Mouse (Mus musculus): ENCODE results near the gene Blm. TPM values are rescaled to one million over a fixed set of nuclear protein-coding genes. Genes with fewer than 3 reads are reported as not detected.
A peak's percentile ranks its signal among the peaks of the same experiment; 100 is the strongest.

The Blm gene
- polyA plus RNA-seq, 1 experiment from 2014 or later, result 12.8 TPM

DNA sequence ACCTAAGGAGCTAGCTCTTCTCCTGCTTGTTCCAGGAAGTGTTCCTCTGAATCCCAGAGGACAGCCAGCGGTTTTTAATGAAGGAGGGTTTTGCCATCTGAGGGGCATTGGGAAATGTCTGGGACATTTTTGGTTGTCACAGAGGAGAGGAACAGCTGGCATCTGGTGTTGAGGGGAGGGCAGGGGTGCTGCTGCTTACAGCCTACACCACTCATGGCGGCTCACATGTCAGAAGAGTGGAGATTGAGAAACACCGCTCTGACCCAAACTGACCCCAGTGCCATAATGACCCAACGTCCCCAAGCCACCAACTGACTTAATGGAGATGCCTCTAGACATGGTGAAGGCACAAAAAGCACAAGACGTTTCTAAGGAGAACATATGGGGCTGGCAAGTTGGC lies 27.0 kb upstream of the Blm start:
- H3K4me1 ChIP-seq (ENCODE audit: control insufficient read depth, insufficient read depth, low read length), result peaks cover 3% of the 10 kb centered on the region; the same call in 1 of the 2 replicates
- ATAC-seq, result no peak
- no peaks in the 10 kb centered on the region for H3K27me3 ChIP-seq (replicated peaks; ENCODE audit: control insufficient read depth, insufficient read depth, low read length)
- WGBS, result 73% methylated on average over 5 of the region's 5 CpGs
- H3K36me3 ChIP-seq (ENCODE audit: control insufficient read depth, insufficient read depth, low read length), result no peaks in the 10 kb centered on the region
- no peak overlapping the region for H3K9ac ChIP-seq (ENCODE audit: low read depth, low read length)
- no peak overlapping the region for H3K4me2 ChIP-seq (ENCODE audit: low read depth, low read length)
- no peak overlapping the region for H3K4me3 ChIP-seq (ENCODE audit: low read length)
- H3K9me3 ChIP-seq (ENCODE audit: control insufficient read depth, low read length), result no peaks in the 10 kb centered on the region
- no peak overlapping the region for H3K27ac ChIP-seq (ENCODE audit: low read length)

DNA sequence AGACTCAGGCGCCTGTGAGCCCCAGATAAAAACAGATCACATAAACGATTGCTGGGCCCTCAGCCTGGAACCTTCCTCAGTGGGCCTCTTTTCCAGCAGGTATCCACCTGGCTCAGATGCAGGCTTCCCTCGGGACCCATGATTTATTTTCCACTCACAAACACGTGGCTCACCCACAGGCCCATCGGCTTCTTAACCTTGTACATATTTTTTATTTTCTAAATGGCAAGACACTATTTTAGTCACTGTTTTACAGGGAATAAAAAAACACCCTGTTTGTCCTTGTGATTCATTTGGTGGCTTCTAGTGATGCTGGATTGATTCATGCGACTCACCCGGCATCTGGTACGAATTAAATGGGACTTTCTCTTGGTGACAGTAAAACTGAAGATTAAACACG lies 26.4 kb upstream of the Blm start:
- Histone ChIP-seq H3K36me3 (ENCODE audit: control insufficient read depth, insufficient read depth, low read length) (no peaks in the 10 kb centered on the region), H3K4me1 (ENCODE audit: control insufficient read depth, insufficient read depth, low read length) (peaks cover 3% of the 10 kb centered on the region; the same call in 1 of the 2 replicates), H3K27me3 (replicated peaks; ENCODE audit: control insufficient read depth, insufficient read depth, low read length) (no peaks in the 10 kb centered on the region), H3K4me3 (ENCODE audit: low read length) (no peak overlapping the region), H3K27ac (ENCODE audit: low read length) (no peak overlapping the region), H3K4me2 (ENCODE audit: low read depth, low read length) (no peak overlapping the region), H3K9me3 (ENCODE audit: control insufficient read depth, low read length) (no peaks in the 10 kb centered on the region), H3K9ac (ENCODE audit: low read depth, low read length) (no peak overlapping the region)
- no peak for ATAC-seq
- WGBS, result 75% methylated on average over 9 of the region's 9 CpGs

DNA sequence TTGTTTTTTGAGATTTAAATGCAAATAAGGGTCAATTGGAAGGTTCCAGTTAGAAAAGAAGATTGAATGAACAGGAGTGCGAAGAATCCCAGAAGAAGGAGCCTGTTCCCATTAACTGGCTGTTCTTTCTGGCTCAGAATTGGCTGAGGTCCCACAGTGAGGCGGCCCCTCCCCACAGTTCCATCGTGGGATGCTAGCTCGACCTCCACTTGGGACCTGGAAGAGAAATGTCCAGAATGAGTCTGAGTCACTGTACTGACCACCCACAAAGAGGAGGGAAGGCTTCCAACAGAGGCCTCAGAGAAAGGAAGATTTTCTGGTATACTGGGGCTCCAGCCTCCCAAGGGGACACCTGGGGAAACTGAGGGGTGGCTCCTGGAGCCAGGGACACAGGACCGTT lies 23.7 kb upstream of the Blm start:
- Histone ChIP-seq H3K36me3 (ENCODE audit: control insufficient read depth, insufficient read depth, low read length) (no peaks in the 10 kb centered on the region), H3K9me3 (ENCODE audit: control insufficient read depth, low read length) (no peaks in the 10 kb centered on the region), H3K4me3 (ENCODE audit: low read length) (no peak overlapping the region), H3K27ac (ENCODE audit: low read length) (no peak overlapping the region), H3K4me2 (ENCODE audit: low read depth, low read length) (no peak overlapping the region), H3K4me1 (ENCODE audit: control insufficient read depth, insufficient read depth, low read length) (peaks cover 8% of the 10 kb centered on the region; the same call in 1 of the 2 replicates), H3K27me3 (replicated peaks; ENCODE audit: control insufficient read depth, insufficient read depth, low read length) (no peaks in the 10 kb centered on the region), H3K9ac (ENCODE audit: low read depth, low read length) (no peak overlapping the region)
- ATAC-seq, result no peak
- 53% methylated on average over 5 of the region's 5 CpGs for WGBS

DNA sequence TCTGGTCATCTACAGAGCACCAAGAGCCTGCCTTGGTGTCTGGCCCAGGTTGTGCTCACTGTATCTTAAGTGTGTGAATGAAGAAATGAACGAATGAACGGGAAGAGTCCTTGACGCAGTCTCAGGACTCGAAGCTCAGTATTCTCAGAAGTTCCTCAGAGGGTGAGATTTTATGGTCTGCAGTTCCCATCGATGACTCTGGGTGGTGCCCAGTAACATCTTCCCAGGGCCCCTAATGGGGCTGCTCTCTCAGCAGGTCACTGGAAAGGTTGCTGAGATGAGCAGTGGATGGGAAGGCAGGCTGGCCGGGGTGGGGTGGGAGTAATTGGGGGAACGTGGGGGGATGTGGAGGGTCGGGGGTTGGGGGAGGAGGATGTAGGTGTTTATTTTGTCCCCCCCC lies 23.2 kb upstream of the Blm start:
- Histone ChIP-seq H3K36me3 (ENCODE audit: control insufficient read depth, insufficient read depth, low read length) (no peaks in the 10 kb centered on the region), H3K9ac (ENCODE audit: low read depth, low read length) (no peak overlapping the region), H3K27ac (ENCODE audit: low read length) (no peak overlapping the region), H3K4me1 (ENCODE audit: control insufficient read depth, insufficient read depth, low read length) (peaks cover 8% of the 10 kb centered on the region; the same call in 1 of the 2 replicates), H3K27me3 (replicated peaks; ENCODE audit: control insufficient read depth, insufficient read depth, low read length) (no peaks in the 10 kb centered on the region), H3K9me3 (ENCODE audit: control insufficient read depth, low read length) (no peaks in the 10 kb centered on the region), H3K4me3 (ENCODE audit: low read length) (no peak overlapping the region), H3K4me2 (ENCODE audit: low read depth, low read length) (no peak overlapping the region)
- no peak for ATAC-seq
- 52% methylated on average over 8 of the region's 8 CpGs for WGBS

DNA sequence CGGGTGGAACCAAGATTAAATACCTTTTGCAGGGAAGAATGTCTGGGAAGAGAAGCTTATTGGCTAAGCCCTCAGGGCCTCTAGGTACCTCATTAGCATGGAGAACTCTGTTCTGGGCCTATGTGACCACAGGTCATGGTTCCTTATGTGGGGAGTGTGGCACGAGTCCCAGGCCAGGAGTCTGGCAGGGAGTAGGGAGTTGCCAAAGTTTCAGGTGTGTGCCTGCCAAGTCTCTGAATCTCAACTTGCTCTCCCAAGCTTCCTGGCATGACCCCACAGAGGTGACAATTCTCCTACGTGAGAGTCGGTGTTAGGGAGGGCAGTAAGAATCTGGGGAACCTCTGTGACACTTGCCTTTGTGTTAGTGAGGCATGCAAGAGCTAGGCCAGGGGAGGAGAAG lies 22.2 kb upstream of the Blm start:
- no peak overlapping the region for H3K9ac ChIP-seq (ENCODE audit: low read depth, low read length)
- H3K4me3 ChIP-seq (ENCODE audit: low read length), result no peak overlapping the region
- no peaks in the 10 kb centered on the region for H3K9me3 ChIP-seq (ENCODE audit: control insufficient read depth, low read length)
- H3K36me3 ChIP-seq (ENCODE audit: control insufficient read depth, insufficient read depth, low read length), result no peaks in the 10 kb centered on the region
- no peak overlapping the region for H3K27ac ChIP-seq (ENCODE audit: low read length)
- 81% methylated on average over 4 of the region's 4 CpGs for WGBS
- peaks cover 8% of the 10 kb centered on the region; the same call in 1 of the 2 replicates for H3K4me1 ChIP-seq (ENCODE audit: control insufficient read depth, insufficient read depth, low read length)
- H3K4me2 ChIP-seq (ENCODE audit: low read depth, low read length), result no peak overlapping the region
- H3K27me3 ChIP-seq (replicated peaks; ENCODE audit: control insufficient read depth, insufficient read depth, low read length), result no peaks in the 10 kb centered on the region
- no peak for ATAC-seq

DNA sequence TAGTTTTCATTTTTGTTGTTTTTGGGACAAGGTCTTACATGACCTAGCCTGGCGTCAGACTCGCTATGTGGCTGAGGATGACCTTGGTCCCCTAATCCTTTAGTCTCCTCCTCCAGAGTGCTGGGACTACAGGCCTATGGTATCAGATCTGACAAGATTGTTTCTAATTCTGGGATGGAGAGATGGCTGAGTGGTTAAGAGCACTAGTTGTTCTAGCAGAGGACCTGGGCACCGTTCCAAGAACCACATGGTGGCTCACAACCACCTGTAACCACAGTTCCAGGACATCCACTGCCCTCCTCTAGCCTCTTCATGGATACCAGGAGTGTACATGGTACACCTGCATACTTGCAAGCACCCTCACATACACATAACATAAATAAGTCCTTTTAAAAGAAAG lies 21.2 kb upstream of the Blm start:
- 75% methylated on average over 3 of the region's 3 CpGs for WGBS
- no peak for ATAC-seq

DNA sequence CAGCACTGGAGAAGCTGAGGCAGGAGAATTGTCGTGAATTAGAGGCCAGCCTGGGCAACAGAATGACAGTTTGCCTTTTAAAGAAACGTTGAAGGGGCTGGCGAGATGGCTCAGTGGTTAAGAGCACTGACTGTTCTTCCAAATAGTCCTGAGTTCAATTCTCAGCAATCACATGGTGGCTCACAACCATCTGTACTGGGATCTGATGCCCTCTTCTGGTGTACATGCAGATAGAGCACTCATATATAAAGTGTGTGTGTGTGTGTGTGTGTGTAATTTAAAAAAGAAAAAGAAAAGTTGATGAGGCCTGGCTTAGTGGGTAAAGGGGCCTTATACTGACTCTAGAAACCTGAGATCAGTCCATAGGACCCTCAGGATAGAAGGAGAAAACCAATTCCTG lies 20.2 kb upstream of the Blm start:
- no peak for ATAC-seq
- H3K9ac ChIP-seq (ENCODE audit: low read depth, low read length), result no peak overlapping the region
- H3K27me3 ChIP-seq (replicated peaks; ENCODE audit: control insufficient read depth, insufficient read depth, low read length), result no peaks in the 10 kb centered on the region
- no peaks in the 10 kb centered on the region for H3K9me3 ChIP-seq (ENCODE audit: control insufficient read depth, low read length)
- H3K27ac ChIP-seq (ENCODE audit: low read length), result peak overlapping the region; percentile 86
- 77% methylated on average over 3 of the region's 3 CpGs for WGBS
- no peaks in the 10 kb centered on the region for H3K36me3 ChIP-seq (ENCODE audit: control insufficient read depth, insufficient read depth, low read length)
- peaks cover 8% of the 10 kb centered on the region; the same call in 1 of the 2 replicates for H3K4me1 ChIP-seq (ENCODE audit: control insufficient read depth, insufficient read depth, low read length)
- H3K4me2 ChIP-seq (ENCODE audit: low read depth, low read length), result no peak overlapping the region
- no peak overlapping the region for H3K4me3 ChIP-seq (ENCODE audit: low read length)

More for the DNA sequence above, 21.2 kb upstream of the Blm start:
- Histone ChIP-seq H3K27ac (ENCODE audit: low read length) (no peak overlapping the region), H3K9ac (ENCODE audit: low read depth, low read length) (no peak overlapping the region), H3K27me3 (replicated peaks; ENCODE audit: control insufficient read depth, insufficient read depth, low read length) (no peaks in the 10 kb centered on the region), H3K4me3 (ENCODE audit: low read length) (no peak overlapping the region), H3K4me2 (ENCODE audit: low read depth, low read length) (no peak overlapping the region), H3K4me1 (ENCODE audit: control insufficient read depth, insufficient read depth, low read length) (peaks cover 8% of the 10 kb centered on the region; the same call in 1 of the 2 replicates), H3K9me3 (ENCODE audit: control insufficient read depth, low read length) (no peaks in the 10 kb centered on the region), H3K36me3 (ENCODE audit: control insufficient read depth, insufficient read depth, low read length) (no peaks in the 10 kb centered on the region)

DNA sequence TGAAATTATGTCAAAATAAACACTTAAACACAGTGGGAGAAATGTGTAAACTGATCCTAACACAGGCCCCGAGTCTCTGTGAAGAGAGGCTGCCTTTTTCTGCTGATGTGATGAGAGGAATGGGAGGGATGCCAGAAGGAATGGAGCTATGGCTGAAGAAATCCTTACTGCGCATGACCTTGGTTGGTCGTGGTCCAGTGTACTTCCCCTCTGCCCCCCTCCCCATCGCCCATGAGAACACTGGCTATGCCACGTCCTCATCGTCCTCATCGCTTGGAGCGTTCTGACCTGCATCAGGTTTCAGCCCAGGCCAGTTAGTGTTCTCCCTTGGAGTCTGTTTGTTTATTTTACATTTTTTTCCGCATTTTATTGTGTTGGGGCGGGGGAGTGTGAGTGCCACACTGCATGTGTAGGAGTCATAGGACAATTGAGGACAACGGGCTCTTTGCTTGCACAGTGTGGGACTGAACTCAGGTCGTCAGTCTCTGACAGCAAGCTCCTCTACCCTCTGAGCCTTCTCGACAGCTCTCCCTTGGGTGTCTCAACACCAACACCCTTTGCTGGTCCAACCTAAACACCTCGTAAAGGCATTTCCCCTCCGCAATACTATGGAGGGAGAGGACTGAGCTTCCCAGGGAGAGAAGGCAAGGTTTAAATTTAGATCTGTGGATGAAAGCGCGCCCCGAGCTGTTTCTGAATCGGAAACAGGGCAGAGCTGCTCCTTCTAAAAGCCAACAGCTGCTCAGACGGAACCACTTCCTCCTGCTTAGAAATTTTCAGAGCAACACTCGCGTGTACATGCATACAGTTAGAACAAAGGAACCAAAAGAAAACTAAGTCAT lies 19.5 kb upstream of the Blm start:
- Histone ChIP-seq H3K4me1 (ENCODE audit: control insufficient read depth, insufficient read depth, low read length) (peaks cover 8% of the 10 kb centered on the region; the same call in 1 of the 2 replicates), H3K4me2 (ENCODE audit: low read depth, low read length) (no peak overlapping the region), H3K36me3 (ENCODE audit: control insufficient read depth, insufficient read depth, low read length) (no peaks in the 10 kb centered on the region), H3K4me3 (ENCODE audit: low read length) (no peak overlapping the region), H3K9me3 (ENCODE audit: control insufficient read depth, low read length) (no peaks in the 10 kb centered on the region), H3K27ac (ENCODE audit: low read length) (peak overlapping the region; percentile 86), H3K27me3 (replicated peaks; ENCODE audit: control insufficient read depth, insufficient read depth, low read length) (no peaks in the 10 kb centered on the region), H3K9ac (ENCODE audit: low read depth, low read length) (no peak overlapping the region)
- peak; percentile 74 for ATAC-seq
- 53% methylated on average over 22 of the region's 22 CpGs for WGBS

DNA sequence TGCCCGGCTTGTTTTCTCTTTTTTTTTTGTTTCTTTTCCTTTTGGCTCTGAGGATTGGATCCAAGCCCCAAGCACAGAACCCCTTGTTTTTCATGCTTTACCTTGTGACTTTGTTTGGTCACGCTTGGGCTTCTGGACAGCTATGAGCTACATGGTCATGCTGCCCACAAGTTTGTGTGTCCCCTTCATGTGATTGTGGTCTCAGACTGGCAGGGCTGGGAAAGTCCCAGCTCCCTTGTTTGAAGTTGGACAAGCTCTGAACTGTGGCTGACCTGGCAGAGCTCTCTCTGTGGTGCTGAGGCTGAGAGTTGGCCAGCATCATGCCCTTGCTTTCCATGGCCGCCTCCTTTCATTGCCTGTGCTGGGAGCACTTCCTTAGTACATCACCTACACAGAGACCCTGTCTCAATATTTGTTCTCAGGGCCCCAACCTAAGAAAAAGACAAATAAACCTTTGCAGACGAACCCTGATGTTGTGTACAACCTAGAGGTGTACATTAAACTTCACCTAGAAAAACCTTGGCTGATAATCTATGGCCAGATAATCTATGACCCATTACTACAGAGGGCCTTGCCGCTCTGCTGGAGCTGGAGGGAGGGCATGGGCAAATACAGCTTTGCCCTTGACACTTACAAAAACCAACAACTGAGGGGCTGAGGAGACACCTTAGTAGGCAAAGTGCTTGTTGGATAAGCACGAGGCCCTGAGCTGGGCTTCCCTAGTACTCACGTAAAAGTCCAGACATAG lies 13.8 kb upstream of the Blm start:
- H3K4me3 ChIP-seq (ENCODE audit: low read length), result no peak overlapping the region
- no peak overlapping the region for H3K9ac ChIP-seq (ENCODE audit: low read depth, low read length)
- WGBS, result 79% methylated on average over 7 of the region's 7 CpGs
- no peak overlapping the region for H3K4me2 ChIP-seq (ENCODE audit: low read depth, low read length)
- ATAC-seq, result no peak
- H3K4me1 ChIP-seq (ENCODE audit: control insufficient read depth, insufficient read depth, low read length), result no peaks in the 10 kb centered on the region
- no peaks in the 10 kb centered on the region for H3K27me3 ChIP-seq (replicated peaks; ENCODE audit: control insufficient read depth, insufficient read depth, low read length)
- no peaks in the 10 kb centered on the region for H3K9me3 ChIP-seq (ENCODE audit: control insufficient read depth, low read length)
- H3K27ac ChIP-seq (ENCODE audit: low read length), result no peak overlapping the region
- H3K36me3 ChIP-seq (ENCODE audit: control insufficient read depth, insufficient read depth, low read length), result no peaks in the 10 kb centered on the region

Data from intestine, embryonic 16.5 days (tissue).